Mouse (Mus musculus): Measurements from ENCODE around the gene Vmn1r143.
"Not testable (repeated sequence)": the region's sequence is repeated elsewhere in the genome, so short reads cannot be mapped to it uniquely, and the experiment has no call there.

Vmn1r143 gene

GRCm38 (mm10) chr7:22189077-22189476, at the start of gene Vmn1r143:
TSS of gene Vmn1r143 (plus strand) at chr7:22189377.
- not testable (repeated sequence) for DNase-seq (ENCODE audit: low read depth, low spot score); H3K27me3 ChIP-seq (ENCODE audit: control insufficient read depth, insufficient read depth, low read length, poor library complexity, severe bottlenecking); H3K36me3 ChIP-seq (ENCODE audit: control insufficient read depth, insufficient read depth, low read length, poor library complexity, severe bottlenecking)

- H3K36me3 ChIP-seq (ENCODE audit: control insufficient read depth, insufficient read depth, low read length, poor library complexity, severe bottlenecking); DNase-seq (ENCODE audit: low read depth, low spot score); H3K27me3 ChIP-seq (ENCODE audit: control insufficient read depth, insufficient read depth, low read length, poor library complexity, severe bottlenecking): not testable (repeated sequence)
These were observed 25.2 kb upstream of the Vmn1r143 start, which contains the start of gene Vmn1r142 for GRCm38 (mm10) chr7:22163935-22164334. TSS of gene Vmn1r142 (minus strand) at chr7:22164035.

- not testable (repeated sequence) for H3K36me3 ChIP-seq (ENCODE audit: control insufficient read depth, insufficient read depth, low read length, poor library complexity, severe bottlenecking); DNase-seq (ENCODE audit: low read depth, low spot score); H3K27me3 ChIP-seq (ENCODE audit: control insufficient read depth, insufficient read depth, low read length, poor library complexity, severe bottlenecking)
These were observed 12.0 kb downstream of the Vmn1r143 start, which contains the start of gene Gm8653 for GRCm38 (mm10) chr7:22201164-22201563. TSS of gene Gm8653 (minus strand) at chr7:22201264.

GRCm38 (mm10) chr7:22229384-22229783, 40.2 kb downstream of the Vmn1r143 start, which contains the start of gene Gm8453:
TSS of gene Gm8453 (minus strand) at chr7:22229484.
- DNase-seq (ENCODE audit: low read depth, low spot score); H3K27me3 ChIP-seq (ENCODE audit: control insufficient read depth, insufficient read depth, low read length, poor library complexity, severe bottlenecking); H3K36me3 ChIP-seq (ENCODE audit: control insufficient read depth, insufficient read depth, low read length, poor library complexity, severe bottlenecking): not testable (repeated sequence)
